Mouse (Mus musculus) right cerebral cortex, postnatal 10 days (tissue): ENCODE measurements at regions not wholly inside any gene's neighbourhood (a gene's known extent, or its start where the extent isn't known, plus 50 kb on each side); places are given as distances from the start of the nearest gene placed in this dataset.

Experiments
- DNase-seq, 2 experiments: peaks; one replicate each; pipeline ENCODE4 v3.0.0; 2021; ENCODE audit warnings: low spot score in 2 of 2

- no peak for DNase-seq
Measured at GRCm38 (mm10) chr19:23089081-23089480, 51.9 kb upstream of the Klf9 start.

- no peak for DNase-seq
Measured at GRCm38 (mm10) chr19:23089761-23090514, 51.1 kb upstream of the Klf9 start.
